Mouse (Mus musculus) naive thymus-derived CD4-positive, alpha-beta T cell, adult 2 months (primary cell): Measurements from ENCODE around the gene Depdc1b.

ENCODE experiments used
- DNase-seq: peaks from one replicate; pipeline ENCODE4 v3.0.0-alpha.2; 2011; ENCODE audit warnings: low read depth

The Depdc1b gene

DNA sequence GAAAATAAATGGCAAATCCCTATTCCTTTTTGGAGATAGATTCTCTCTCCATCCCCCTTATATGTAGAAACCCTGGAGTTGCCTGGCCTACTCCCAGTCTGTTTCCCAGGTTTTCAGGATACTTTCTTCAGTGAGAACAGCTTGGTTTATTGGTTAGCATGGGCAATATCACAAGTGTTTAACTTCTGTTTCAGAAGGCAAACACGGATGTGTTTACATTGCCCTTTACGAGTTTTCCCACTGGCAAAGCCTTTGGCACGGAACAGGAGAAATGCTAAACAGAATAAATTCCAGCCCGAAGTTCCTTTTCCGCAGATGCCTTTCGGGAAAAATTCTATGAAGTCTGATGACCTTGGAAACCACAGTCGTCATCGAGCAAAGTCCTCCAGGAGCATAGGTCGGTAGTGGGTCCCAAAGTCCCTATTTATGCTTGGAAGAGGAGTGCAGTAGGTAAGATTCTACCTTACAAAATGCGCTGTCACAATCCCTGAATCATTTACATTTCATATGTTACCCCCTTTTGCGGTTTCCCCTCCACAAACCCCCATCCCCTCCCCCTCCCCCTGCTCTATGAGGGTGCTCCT, 132.3 kb downstream of the Depdc1b start:
- DNase-seq = no peak

DNA sequence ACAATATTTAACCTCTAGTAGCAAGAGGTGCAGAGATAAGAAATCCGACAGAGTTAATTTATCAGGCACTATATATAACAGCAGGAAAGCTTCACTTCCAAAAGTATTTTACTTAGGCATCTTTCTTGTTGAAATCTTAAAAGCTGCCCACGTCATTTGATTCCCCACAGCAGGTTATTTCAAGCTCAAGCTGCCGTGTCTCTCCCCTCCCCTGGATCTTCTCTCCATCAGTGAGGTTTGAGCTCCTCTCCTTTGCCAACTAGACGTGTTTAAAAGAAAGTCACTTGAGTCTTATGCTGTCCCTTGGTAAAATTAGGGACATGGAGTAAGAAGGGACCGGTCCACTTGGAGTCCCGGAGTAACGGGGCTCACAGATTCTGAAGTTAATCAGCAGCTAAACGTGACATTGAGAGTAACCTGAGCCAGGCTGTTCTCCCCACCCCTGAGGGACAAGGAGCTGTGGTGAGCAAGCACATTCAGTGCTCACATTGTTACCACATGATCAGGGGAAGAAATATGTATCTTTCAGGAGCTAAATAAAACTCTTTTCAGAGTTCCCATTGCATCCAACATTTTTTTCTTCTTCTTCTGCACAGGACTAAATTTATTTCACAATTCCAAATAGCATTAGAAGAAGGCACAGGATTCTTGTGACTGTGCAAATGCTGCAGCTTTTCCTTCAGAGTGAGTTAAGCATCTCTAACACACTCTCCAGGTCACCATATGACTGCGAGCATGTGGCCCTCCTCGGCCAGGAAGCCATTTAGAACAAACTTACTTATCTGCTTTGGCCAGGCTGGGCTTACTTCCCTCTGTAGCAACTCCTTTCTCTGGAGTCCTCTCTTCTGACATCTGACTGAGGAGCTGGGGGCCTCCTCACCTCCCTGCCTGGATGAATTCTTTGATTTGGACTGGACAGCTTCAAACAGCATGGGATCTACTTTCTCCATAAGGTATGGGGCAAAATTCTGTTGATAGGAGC, 133.3 kb downstream of the Depdc1b start, which contains the start of gene Pde4d:
Gene Pde4d (plus strand): TSS at position 833 of the 982 bp plus-strand sequence.
- DNase-seq = no peak

DNA sequence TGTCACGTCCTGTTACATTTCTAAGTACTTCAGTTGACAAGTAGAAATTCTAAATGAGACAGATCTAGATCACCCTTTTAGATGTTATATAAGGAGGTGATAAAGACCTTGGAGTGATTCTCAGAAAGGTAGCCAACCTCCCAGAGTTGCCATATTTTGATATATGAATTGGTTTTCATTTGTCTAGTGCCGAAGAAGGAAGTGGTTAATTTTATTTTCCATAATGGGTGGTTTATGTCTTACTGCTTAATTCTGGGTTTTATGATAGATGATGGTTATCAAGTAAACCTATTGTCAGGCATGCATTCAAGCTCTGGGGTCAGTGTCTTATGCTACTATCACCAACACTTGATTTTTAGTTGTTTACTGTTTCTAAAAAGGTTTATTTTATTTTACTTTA, 135.0 kb downstream of the Depdc1b start:
- DNase-seq = no peak

DNA sequence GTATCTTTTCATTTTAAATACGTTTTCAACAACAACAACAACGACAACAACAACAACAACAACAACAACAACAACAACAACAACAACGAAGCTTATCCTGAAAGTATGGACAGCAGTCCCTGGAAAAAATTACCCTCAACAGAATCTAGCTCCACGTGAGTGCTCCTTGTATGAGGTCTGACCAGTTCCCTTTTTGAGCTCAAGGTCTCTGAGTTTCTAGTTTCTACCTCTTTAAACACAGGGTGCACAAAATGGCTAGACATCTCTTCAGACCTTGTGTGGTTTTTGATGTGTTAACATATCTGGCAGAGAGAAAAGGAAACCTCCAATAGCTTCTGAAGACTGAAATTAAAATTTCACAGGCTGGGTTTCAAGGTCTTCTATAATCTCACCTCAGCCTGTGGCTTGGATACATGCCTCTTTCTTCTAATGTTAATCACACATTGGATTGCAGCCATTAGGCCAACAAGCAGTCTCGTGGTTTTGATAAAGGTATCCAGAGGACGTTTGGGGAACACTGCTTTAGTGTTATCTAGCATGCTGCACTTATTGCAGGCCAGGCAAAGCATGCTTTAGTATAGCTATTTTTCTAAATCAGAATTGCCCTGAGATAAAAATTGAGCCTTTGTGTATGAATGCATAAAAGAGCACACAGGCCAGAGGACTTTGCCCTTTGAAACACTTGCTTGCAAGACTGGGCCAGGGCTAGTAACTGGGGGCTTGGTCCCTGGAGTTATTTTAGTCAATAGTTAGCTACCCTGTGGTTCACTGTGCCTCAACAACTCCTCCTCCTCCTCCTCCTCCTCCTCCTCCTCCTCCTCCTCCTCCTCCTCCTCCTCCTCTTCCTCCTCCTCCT, 137.2 kb downstream of the Depdc1b start:
- DNase-seq = no peak
